Mouse (Mus musculus) limb, embryonic 12.5 days (tissue): ENCODE data around the gene Ezh1. TPM values are rescaled to one million over a fixed set of nuclear protein-coding genes. Genes with fewer than 3 reads are reported as not detected.

Source experiments
- ATAC-seq: fragments of 200-750 bp; cut with Nextera tagmentation; 2 replicates; pipeline ENCODE4 v1.8.0; 2017; ENCODE audit warnings: low read depth, moderate TSS enrichment; ENCODE audit not compliant: insufficient number of reproducible peaks, insufficient read depth, low FRiP score, low TSS enrichment
- H3K27ac ChIP-seq: fragments of 300-500 bp; sonication (generic); 2 replicates; pipeline ENCODE4 v1.5.1; 2016; ENCODE audit warnings: mild to moderate bottlenecking, moderate library complexity
- H3K27me3 ChIP-seq: fragments of 300-500 bp; sonication (generic); 2 replicates; pipeline ENCODE4 v1.6.1; 2016; ENCODE audit warnings: mild to moderate bottlenecking, moderate library complexity
- H3K36me3 ChIP-seq: fragments of 300-500 bp; sonication (generic); 2 replicates; pipeline ENCODE4 v1.6.1; 2016; ENCODE audit warnings: mild to moderate bottlenecking, moderate library complexity
- H3K4me1 ChIP-seq: fragments of 300-500 bp; sonication (generic); replicated peaks from 2 replicates; pipeline ENCODE4 v1.6.1; 2016
- H3K4me2 ChIP-seq: fragments of 300-500 bp; sonication (generic); 2 replicates; pipeline ENCODE4 v1.6.1; 2016; ENCODE audit warnings: mild to moderate bottlenecking, moderate library complexity
- H3K4me3 ChIP-seq: fragments of 300-500 bp; sonication (generic); replicated peaks from 2 replicates; pipeline ENCODE4 v1.5.1; 2016; ENCODE audit warnings: mild to moderate bottlenecking
- H3K9ac ChIP-seq: fragments of 300-500 bp; sonication (generic); replicated peaks from 2 replicates; pipeline ENCODE4 v1.6.1; 2016; ENCODE audit warnings: mild to moderate bottlenecking, moderate library complexity
- H3K9me3 ChIP-seq: fragments of 300-500 bp; sonication (generic); 2 replicates; pipeline ENCODE4 v1.6.1; 2016; ENCODE audit warnings: mild to moderate bottlenecking, moderate library complexity
- WGBS: fragments of 180-500 bp; shearing (Covaris S2); methylation state at CpG from one replicate; pipeline ENCODE4 v1.1.7; 2016; 5-methylcytosine and 5-hydroxymethylcytosine counted together
- polyA plus RNA-seq: library from polyadenylated mRNA; unstranded; fragments of >200 nt; fragmentation: Nextera tagmentation; extraction: Ambion mirVana; gene quantifications from 2 replicates; pipeline ENCODE4 v1.2.1, GENCODE M21; 2016

Gene Ezh1
- polyA plus RNA-seq, 1 experiment from 2014 or later: 14.2 TPM

DNA sequence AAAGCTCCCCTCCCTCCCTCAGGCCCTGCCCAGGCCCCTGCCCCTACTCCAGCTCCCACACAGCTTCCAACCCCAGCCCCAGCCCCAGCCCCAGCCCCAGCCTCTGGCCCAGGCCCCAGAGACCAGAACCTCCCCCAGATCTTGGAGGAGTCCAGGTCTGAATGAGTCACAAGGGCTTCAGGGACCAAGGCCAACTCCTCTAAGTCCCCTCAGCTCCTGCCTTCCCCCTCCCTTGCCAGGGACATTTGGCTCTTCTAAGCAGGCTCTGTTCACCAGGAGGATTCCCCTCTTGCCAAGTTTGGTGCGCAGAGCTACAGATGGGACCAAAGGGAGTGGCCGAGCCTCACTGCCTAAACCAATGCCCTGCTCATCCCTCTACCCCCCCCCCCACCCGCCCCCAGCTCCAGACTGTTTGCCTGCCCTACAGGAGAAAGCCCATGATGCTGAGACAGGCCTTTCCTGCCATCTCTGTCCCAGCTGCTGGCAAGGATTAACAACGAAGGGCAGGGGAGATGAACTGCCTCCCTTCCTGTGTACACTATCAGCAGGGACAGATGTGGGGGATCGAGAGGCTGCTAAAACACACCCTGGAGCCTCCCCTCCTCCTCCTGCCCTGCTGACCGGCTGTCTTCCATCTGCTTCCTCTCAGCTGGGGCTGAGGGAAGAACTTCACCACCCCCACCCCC lies 36.6 kb downstream of the Ezh1 start:
- H3K9ac ChIP-seq: 0 out of 2 replicates have a peak overlapping the region, but pooled peaks have one; percentile 23
- H3K27me3 ChIP-seq: no peaks in the 10 kb centered on the region
- H3K9me3 ChIP-seq: no peaks in the 10 kb centered on the region
- H3K4me2 ChIP-seq: no peak overlapping the region
- H3K4me3 ChIP-seq: no peak overlapping the region
- peak overlapping the region; percentile 72 for H3K27ac ChIP-seq
- WGBS: 8% methylated on average over 5 of the region's 6 CpGs
- H3K36me3 ChIP-seq: peaks cover 22% of the 10 kb centered on the region
- ATAC-seq: peak; percentile 9; the same call in 1 of the 2 replicates
- H3K4me1 ChIP-seq: peaks cover 27% of the 10 kb centered on the region

GRCm38 (mm10) chr11:101188166-101188805 lies 38.0 kb downstream of the Ezh1 start:
- no peak for ATAC-seq
- no peak overlapping the region for H3K9ac ChIP-seq
- no peaks in the 10 kb centered on the region for H3K9me3 ChIP-seq
- 82% methylated on average over 11 of the region's 11 CpGs for WGBS
- peaks cover 9% of the 10 kb centered on the region; the same call in 1 of the 2 replicates for H3K36me3 ChIP-seq
- H3K27ac ChIP-seq: no peak overlapping the region
- no peak overlapping the region for H3K4me3 ChIP-seq
- H3K4me1 ChIP-seq: peaks cover 27% of the 10 kb centered on the region
- H3K27me3 ChIP-seq: no peaks in the 10 kb centered on the region
- H3K4me2 ChIP-seq: no peak overlapping the region

DNA sequence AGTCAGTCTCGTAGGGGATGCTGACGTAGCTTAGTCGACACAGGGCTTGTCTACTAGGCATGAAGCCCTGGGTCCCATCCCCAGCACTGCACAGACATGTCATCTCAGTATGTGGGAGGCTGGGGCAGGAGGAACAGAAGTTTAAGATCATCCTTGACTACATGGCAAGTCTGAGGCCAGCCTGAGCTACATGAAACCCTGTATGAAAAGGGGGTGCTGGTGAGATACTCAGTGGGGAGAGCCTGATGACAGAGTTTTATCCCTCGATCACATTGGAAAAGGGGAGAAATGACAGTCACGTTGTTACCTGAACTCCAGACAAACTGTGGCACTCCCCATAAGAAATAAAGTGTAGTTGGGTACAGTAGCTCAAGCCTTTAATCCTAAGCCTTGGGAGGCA lies 38.7 kb downstream of the Ezh1 start:
- Histone ChIP-seq H3K4me2 (no peak overlapping the region), H3K36me3 (peaks cover 2% of the 10 kb centered on the region; the same call in 1 of the 2 replicates), H3K9ac (no peak overlapping the region), H3K9me3 (no peaks in the 10 kb centered on the region), H3K27me3 (0 out of 2 replicates have a peak, but pooled peaks cover under 1% of the 10 kb centered on the region), H3K4me1 (peaks cover 27% of the 10 kb centered on the region), H3K27ac (no peak overlapping the region), H3K4me3 (no peak overlapping the region)
- ATAC-seq: no peak
- 90% methylated on average over 5 of the region's 5 CpGs for WGBS

DNA sequence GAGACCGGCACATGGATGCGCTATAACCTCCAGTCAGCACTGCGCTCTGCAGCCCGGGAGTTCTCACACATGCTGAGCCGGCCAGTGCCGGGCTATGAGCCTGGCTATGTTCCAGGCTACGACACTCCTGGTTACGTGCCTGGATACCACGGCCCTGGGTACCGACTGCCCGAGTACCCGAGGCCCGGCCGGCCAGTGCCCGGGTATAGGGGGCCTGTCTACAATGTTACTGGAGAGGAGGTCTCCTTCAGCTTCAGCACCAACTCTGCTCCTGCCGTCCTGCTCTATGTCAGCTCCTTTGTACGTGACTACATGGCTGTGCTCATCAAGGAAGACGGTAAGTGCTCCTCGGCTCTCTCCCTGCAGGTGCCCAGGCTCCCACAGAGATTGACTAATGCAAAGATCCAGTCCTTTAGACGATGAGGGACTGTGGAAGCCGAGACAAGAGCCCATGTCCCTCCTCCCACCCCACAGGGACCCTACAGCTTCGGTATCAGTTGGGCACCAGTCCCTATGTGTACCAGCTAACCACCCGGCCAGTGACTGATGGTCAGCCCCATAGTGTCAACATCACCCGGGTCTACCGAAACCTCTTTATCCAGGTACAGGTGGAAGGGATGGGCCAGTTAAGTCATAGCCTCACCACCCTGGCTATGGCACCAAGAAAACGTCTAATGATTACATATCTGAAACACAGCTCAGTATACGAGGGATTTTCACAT lies 39.6 kb downstream of the Ezh1 start:
- Histone ChIP-seq H3K36me3 (no peaks in the 10 kb centered on the region), H3K9ac (no peak overlapping the region), H3K27me3 (0 out of 2 replicates have a peak, but pooled peaks cover 5% of the 10 kb centered on the region), H3K27ac (no peak overlapping the region), H3K4me2 (no peak overlapping the region), H3K4me1 (peaks cover 26% of the 10 kb centered on the region), H3K4me3 (no peak overlapping the region), H3K9me3 (no peaks in the 10 kb centered on the region)
- ATAC-seq: no peak
- WGBS: 85% methylated on average over 27 of the region's 27 CpGs

DNA sequence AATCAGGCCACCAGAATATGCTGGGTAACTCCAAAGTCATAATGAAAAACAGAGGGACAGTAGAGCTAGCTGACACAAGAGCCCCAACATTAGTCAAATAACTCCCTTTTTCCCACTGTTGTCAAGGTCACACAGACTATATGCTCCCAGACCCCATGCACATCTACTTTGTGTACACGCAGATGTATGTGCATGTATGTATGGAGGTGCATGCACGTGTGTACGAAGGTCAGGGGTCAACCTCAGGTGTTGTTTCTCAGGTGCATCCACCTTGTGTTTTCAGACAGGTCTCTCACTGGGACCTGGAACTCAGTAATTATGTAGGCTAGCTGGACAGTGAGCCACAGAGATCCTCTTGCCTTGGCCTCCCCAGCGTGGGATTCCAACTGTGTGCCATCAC lies 40.8 kb downstream of the Ezh1 start:
- Histone ChIP-seq H3K9me3 (no peaks in the 10 kb centered on the region), H3K27ac (no peak overlapping the region), H3K9ac (no peak overlapping the region), H3K4me3 (no peak overlapping the region), H3K4me1 (peaks cover 13% of the 10 kb centered on the region), H3K36me3 (no peaks in the 10 kb centered on the region), H3K27me3 (peaks cover 7% of the 10 kb centered on the region), H3K4me2 (no peak overlapping the region)
- WGBS: 91% methylated on average over 4 of the region's 4 CpGs
- no peak for ATAC-seq

DNA sequence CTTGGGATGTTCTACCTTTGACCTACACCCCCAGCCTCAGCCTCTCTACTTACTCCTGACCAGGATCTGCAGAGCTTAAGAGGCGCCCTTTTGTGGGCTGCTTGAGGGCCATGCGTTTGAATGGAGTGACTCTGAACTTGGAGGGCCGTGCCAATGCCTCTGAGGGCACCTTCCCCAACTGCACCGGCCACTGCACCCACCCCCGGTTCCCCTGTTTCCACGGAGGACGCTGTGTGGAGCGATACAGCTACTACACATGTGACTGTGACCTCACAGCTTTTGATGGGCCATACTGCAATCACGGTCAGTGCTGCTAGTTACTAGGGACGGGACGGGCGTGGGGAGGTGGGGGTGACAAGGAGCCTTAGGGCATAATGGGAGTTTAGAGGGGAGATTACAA lies 41.3 kb downstream of the Ezh1 start:
- peaks cover 9% of the 10 kb centered on the region for H3K27me3 ChIP-seq
- H3K27ac ChIP-seq: 0 out of 2 replicates have a peak overlapping the region, but pooled peaks have one; percentile 7
- no peaks in the 10 kb centered on the region for H3K9me3 ChIP-seq
- no peak overlapping the region for H3K4me3 ChIP-seq
- WGBS: 82% methylated on average over 12 of the region's 12 CpGs
- ATAC-seq: no peak
- H3K36me3 ChIP-seq: no peaks in the 10 kb centered on the region
- H3K9ac ChIP-seq: no peak overlapping the region
- H3K4me1 ChIP-seq: peaks cover 9% of the 10 kb centered on the region
- H3K4me2 ChIP-seq: no peak overlapping the region

DNA sequence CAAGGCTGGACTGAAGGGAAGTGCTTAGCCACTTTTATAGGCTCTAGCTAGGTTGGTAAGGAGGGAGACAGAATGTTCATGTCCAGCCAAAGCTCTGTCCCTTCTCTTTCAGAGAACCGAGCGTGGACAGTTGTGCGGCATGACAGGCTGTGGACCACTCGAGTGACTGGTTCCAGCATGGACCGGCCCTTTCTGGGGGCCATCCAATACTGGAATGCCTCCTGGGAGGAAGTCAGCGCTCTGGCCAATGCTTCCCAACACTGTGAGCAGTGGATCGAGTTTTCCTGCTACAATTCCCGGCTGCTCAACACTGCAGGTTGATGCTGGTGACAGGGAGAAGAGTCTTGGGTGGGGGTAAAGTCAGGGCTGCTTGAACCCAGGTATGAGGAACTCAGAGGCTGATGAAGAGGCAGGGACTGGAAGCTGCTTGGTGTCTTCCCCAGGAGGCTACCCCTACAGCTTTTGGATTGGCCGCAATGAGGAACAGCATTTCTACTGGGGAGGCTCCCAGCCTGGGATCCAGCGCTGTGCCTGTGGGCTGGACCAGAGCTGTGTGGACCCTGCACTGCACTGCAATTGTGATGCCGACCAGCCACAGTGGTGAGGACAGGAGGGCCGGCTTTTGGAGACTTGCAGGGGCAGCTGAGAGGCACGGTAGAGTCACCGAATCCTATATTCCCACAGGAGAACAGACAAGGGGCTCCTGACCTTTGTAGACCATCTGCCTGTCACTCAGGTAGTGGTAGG lies 43.3 kb downstream of the Ezh1 start:
- H3K36me3 ChIP-seq: no peaks in the 10 kb centered on the region
- H3K4me3 ChIP-seq: no peak overlapping the region
- no peak overlapping the region for H3K4me2 ChIP-seq
- no peak overlapping the region for H3K9ac ChIP-seq
- no peaks in the 10 kb centered on the region for H3K9me3 ChIP-seq
- peaks cover 28% of the 10 kb centered on the region for H3K27me3 ChIP-seq
- ATAC-seq: no peak
- no peak overlapping the region for H3K27ac ChIP-seq
- H3K4me1 ChIP-seq: no peaks in the 10 kb centered on the region
- WGBS: 80% methylated on average over 14 of the region's 14 CpGs

DNA sequence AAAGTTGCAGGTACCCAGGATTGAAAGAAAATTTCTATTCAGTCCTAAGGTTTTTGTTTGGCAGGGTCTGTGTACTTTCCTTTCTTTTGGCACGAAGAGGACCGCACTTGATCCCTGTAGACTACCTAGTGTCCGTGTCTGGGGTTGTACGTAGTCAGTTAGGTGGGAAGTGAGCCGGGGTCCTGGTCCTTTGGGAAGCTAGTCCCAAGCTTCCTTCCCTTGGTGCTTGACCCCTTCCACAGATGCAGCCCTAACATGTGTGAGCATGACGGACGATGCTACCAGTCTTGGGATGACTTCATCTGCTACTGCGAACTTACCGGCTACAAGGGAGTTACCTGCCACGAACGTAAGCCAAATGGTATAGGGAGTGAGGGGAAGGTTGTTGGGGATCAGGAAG lies 44.3 kb downstream of the Ezh1 start:
- Histone ChIP-seq H3K4me1 (peaks cover 3% of the 10 kb centered on the region), H3K36me3 (no peaks in the 10 kb centered on the region), H3K4me3 (no peak overlapping the region), H3K9me3 (no peaks in the 10 kb centered on the region), H3K9ac (no peak overlapping the region), H3K4me2 (no peak overlapping the region), H3K27me3 (peaks cover 37% of the 10 kb centered on the region), H3K27ac (no peak overlapping the region)
- no peak for ATAC-seq
- 89% methylated on average over 11 of the region's 11 CpGs for WGBS

DNA sequence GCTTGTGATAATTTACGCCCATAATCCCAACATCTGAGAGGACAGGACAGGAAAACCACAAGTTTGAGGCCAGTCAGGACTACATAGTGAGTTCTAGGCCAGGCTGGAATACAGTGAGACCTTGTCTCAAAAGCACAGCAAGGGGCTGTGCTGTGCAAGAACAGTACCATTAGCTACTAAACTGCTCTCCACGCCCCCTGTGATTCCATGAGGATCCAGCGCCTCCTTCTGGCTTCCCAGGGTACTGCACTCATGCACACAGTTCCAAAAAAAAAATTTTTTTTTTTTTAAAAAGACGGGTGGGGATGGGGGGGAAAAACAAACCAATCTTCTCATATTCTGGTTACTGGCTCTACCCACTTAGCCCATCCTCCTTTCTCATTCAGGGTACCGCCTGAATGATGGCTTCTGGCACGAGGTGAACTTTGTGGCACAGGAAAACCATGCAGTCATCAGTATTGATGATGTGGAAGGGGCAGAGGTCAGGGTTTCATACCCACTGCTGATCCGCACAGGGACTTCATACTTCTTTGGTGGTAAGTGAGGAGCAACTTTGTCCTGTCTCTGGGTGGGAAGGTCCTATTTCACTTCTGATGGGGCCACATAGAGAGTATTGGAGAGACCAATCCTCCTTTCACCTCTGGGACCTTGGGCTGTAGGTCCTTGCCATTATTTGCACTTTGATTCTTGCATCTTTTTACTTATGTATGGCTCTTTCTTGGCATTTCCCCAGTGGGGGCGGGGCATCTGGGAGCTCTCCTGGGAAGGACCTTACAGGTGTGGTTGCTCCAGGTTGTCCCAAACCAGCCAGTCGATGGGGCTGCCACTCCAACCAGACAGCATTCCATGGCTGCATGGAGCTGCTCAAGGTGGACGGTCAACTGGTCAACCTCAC lies 45.2 kb downstream of the Ezh1 start:
- H3K36me3 ChIP-seq: no peaks in the 10 kb centered on the region
- no peak overlapping the region for H3K9ac ChIP-seq
- H3K4me2 ChIP-seq: no peak overlapping the region
- H3K9me3 ChIP-seq: no peaks in the 10 kb centered on the region
- H3K4me1 ChIP-seq: peaks cover 12% of the 10 kb centered on the region
- peaks cover 46% of the 10 kb centered on the region for H3K27me3 ChIP-seq
- no peak overlapping the region for H3K27ac ChIP-seq
- no peak overlapping the region for H3K4me3 ChIP-seq
- WGBS: 39% methylated on average over 10 of the region's 10 CpGs
- ATAC-seq: no peak

DNA sequence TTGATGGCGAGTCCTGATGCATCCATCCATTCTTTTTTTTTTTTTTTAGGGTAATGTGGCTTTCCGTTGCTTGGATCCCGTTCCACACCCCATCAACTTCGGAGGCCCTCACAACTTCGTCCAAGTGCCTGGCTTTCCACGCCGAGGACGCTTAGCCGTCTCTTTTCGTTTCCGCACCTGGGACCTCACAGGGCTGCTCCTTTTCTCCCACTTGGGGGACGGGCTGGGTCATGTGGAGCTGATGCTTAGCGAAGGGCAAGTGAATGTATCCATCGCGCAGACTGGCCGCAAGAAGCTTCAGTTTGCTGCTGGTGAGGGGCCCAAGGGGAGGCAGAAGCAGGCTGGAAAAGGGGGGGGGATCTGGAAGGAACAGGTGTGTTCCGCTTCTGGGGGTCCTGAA lies 46.0 kb downstream of the Ezh1 start:
- no peak overlapping the region for H3K27ac ChIP-seq
- H3K4me3 ChIP-seq: no peak overlapping the region
- no peaks in the 10 kb centered on the region for H3K9me3 ChIP-seq
- no peaks in the 10 kb centered on the region for H3K36me3 ChIP-seq
- H3K9ac ChIP-seq: no peak overlapping the region
- peaks cover 54% of the 10 kb centered on the region for H3K27me3 ChIP-seq
- ATAC-seq: no peak
- no peak overlapping the region for H3K4me2 ChIP-seq
- H3K4me1 ChIP-seq: peaks cover 17% of the 10 kb centered on the region
- 71% methylated on average over 17 of the region's 17 CpGs for WGBS
